Mouse (Mus musculus) gastrocnemius, postnatal 36 days (tissue): ENCODE results near the gene Tagln2. TPM values are rescaled to one million over a fixed set of nuclear protein-coding genes. Genes with fewer than 3 reads are reported as not detected.
A peak's percentile ranks its signal among the peaks of the same experiment; 100 is the strongest.

Experiments
- DNase-seq, 2 experiments: peaks; one replicate each; pipeline ENCODE4 v3.0.0; 2022
- intact Hi-C: fragments of 180-260 bp; cut with DNase I; formaldehyde crosslinking; loops from one replicate; pipeline ENCODE4 v1.15.1; 2025
- total RNA-seq, 2 experiments: library from RNA; stranded (reverse); gene quantifications; 2 replicates each; pipeline ENCODE4 v1.2.3; 2021

Gene Tagln2
- total RNA-seq, 2 experiments from 2014 or later, result 20.4 to 23.5 TPM

DNA sequence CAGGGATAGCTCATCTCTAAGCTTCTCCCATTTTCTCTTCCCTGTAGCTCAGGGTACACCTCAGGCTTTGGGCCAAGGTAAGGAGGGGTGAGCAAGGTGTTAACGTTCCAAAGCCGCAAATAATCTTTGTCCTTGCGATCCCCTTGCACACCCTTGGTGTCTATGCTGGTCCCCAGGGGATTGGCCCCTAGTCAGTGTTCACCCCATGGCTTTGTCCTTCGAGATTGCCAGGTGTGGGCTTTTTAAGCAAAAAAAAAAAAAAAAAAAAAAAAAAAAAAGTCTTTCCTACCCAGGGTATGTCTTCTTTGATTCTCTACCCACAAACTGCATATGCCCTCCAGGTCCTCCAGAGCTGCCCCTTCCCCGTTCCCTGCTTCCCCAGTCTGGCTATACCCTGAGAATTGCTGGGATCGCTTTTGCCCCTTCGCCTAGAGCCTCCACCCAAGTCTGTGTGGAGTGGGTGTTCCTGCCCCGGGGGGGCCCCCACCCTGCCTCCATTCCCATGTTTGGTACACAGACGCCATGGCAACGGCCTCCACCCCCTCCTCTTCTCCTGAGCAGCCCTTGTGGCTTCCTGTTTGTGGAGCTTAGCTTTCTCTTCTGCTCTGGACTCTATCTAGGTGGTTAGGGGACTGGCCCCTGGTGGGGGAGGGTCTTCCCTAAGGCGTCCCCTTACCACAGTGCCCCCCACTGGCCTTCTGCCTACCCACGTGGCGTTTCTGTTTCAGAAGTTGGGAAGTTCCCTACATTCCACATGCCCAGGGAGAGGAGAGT, 1.7 kb downstream of the Tagln2 start:
- peak; percentile 63 to 69 for DNase-seq
- intact Hi-C loops, result no loop called here

DNA sequence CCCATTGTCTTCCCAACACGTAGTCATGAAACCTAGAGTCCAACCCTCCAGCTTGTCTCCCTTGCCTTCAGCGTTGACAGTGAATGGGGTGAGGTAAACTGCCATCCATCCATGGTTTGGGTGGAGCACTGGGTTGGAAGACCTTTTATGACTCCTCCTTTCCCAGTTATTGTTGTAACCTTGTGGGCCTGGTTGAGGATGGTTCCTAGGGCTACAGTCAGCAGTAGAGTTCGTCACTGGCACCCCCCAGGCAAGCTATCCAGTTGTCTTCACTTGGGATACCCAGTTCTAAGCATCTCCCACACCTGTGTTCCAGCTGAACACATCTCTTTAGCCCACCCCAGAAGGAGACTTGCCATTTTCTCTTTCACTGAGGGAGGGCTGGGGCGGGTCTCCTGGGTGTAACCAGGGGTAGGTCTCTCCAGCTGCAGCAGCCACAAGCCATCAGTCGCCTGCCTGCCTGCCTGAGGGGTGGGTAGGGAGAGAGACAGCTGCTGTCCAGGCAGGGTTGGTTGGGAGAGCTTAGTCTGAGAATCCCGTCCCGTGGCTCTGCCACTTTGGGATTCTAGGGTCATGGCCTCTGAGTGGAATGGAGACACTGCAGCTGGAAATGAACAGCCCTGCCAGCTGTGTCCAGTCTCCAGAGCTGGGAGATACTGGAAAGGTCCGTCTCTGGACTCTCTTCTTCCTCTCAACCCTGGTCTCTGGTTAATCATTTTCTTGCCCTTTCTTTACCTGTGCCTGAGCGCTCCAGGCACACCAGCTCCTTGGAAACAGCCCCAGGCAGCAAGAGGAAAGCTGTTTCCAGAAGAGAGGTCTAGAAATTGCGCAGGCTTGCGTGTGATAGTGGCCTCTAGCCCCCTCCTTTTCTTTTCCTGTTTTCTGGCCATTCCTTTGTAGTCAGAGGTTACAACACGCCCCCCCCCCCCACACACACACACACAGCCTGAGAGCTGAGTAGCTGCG, 2.6 kb downstream of the Tagln2 start:
- intact Hi-C loops, result no loop called here
- DNase-seq, result no peak

DNA sequence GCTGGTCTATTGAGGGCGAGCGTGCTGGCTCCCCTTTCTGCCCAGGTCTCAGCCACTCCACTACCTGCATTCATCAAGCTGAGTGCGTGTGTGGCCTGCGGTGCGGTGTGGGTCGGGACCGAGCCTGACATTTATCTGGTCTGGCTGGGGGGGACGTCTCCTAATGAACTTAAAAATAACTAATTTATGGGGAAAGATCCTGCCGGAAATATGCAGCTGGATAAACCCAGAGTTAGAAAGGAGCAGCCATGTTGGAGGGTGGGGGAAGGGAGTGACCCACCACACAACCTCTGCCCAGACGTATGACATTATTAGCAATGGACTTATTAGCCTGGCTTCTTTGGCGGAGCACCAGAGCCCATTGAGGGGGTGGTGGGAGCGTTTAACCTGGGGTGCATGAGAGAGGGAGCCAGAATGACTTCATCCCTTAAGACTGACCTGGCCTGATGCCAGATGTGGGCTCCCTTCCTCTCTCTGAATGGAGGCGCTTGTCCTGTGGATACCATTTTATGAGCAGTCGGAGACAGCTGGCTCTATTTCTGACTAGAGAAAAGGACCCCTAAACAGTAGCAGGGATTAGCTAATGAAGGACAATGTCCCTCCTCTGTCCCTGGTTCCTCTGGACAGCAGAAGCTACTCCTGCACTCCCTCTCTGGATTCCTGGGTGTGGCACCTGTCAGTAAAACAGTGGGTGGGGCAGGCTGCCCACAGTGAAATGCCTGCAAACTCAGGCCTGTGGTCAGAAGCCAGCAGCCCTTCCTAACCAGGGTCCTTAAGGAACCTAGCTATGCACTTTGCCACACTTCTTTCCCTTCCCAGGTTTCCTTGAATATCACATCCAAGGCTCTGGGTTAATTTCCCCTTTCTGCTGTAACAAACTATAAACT, 3.5 kb downstream of the Tagln2 start:
- DNase-seq, result no peak
- intact Hi-C loops, result no loop called here

DNA sequence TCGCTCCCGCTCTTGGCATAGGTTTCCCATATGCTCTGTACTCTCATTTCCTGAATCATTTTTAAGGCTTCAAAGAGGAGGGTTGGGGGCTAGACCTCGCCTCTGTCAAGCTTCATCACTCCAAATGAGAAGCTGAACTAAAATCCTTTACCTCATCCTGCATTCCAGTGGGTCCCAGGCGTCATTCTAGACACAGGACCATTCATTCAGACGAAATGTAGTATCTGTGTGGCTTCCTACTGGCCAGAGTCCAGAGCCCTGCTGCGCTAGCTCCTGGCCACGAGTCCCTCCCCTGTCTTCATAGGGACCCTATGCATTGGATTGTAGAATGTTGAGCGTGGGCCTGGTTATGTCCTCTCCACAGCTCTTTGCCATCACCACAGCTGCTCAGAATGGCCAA, 4.9 kb downstream of the Tagln2 start:
- DNase-seq, result no peak
- intact Hi-C loops, result no loop called here

DNA sequence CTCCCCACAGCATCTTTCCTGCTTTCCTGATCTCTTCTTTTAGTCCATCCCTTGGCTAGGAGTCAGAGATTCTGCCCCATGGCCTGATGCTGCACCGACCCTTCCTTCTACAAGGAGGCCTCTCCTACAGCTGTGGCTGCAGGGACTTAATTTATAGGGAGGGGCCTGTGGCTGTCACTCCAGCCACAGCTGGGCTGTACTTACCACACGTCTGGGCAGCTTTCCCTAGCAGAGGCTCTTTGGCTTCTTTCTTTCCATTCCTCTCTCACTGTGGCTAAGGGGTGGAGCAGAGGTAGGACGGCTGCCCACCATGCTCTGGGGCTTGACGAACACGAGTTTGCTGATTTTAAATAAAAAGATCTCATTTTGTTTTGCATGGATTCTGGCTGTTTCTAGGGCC, 7.2 kb downstream of the Tagln2 start:
- intact Hi-C loops, result no loop called here
- DNase-seq, result no peak

DNA sequence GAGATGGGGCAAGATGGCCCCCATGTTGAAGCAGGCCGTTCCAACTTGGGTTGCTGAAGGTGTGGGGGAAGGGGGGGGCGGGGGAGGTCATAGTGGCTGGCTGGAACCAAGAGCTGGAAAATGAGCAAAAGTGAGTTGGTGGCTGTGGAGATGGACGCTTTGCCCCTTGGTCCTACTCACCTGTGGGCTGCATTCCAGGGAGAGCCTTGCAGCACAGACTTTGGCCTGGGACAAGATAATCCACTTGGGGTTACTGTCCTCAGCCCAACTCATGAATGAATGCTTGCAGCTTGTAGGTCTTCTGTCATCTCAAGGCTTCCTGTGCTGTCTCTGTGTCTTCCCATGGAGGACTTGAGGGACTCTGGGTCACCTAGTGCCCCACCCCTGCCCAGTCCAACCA, 7.9 kb downstream of the Tagln2 start:
- intact Hi-C loops, result no loop called here
- no peak for DNase-seq

DNA sequence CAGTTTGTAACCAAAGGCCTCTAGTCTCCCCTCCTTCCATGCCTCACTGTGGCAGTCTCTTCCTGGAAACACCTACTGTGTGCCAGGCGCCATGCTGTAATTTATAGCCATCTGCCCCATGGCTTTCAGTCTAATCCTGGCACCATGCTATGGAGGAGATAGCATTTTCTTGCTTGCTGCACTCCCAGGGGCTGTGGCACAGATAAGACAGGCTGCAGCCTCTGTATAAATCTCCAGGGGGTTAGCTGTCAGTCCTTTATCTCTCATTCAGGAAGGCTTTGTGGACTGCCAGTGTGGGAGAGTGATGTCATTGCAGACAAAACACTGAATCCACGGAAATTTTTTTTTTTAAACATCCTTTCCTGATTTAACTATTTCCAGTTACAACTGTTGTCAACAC, 8.3 kb downstream of the Tagln2 start:
- DNase-seq, result no peak
- intact Hi-C loops, result no loop called here

DNA sequence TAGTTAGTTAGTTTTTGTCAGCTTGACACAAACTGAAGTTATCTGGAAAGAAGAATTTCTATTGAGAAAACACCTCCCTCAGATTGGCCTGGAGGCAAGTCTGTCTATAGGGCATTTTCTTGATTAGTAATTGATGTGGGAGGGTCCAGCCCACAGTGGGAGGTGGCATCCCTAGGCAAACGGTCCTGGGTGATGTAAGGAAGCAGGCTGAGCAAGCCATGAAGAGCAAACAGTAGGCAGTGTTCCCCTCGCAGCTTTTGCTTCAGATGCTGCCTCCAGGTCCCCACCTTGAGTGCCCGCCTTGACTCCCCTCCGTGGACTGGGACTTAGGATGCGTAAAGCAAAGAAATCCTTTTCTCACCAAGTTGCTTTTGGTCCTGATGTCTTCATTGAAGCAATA, 9.4 kb downstream of the Tagln2 start:
- no peak for DNase-seq
- intact Hi-C loops, result no loop called here

DNA sequence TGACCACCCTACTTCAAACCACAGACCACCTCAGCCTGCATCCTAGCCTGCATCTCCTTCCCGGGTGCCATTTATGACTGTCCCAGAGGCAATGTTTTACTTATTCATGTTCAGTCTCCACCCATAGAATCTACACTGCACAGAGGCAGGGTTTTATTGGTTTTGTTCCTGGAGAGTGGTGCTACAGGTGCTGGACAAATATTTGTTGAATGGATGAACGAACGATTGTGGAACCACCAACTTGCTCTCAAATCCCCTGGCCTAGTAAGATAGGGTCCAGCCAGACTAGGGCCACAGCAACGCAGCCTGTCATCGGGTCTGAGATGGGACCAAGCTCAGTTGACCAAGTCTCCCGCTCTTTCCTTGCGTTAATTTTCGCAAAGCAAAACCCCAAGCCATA, 10.1 kb downstream of the Tagln2 start:
- DNase-seq, result no peak
- intact Hi-C loops, result no loop called here

DNA sequence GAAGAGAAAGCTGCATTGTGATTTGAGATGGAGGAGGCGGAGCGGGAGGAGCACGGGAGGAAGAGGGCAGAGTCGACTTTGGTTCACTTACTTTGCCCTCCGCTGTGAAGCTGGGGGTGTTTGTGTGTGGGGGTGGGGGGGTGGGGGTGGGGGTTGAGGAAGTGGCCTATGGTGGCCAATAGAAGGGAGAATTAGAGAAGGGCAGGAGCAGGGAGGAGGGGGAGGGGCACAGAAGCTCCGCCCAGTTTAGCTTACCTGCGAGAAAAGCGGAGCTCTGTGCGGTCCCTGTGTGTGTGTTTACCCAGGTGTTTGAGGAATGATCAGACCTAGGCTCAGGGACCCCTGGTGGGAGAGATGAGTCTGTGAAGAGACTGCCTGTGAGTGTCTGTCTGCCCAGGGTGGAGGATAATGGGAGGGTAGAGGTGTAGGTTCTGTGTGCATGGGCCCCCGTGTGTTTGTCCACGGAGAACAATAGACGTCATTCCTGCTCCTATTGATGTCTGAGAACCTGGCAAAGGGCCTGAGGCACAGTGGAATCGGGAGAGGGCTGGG, 10.7 kb downstream of the Tagln2 start:
- intact Hi-C loops, result no loop called here

DNA sequence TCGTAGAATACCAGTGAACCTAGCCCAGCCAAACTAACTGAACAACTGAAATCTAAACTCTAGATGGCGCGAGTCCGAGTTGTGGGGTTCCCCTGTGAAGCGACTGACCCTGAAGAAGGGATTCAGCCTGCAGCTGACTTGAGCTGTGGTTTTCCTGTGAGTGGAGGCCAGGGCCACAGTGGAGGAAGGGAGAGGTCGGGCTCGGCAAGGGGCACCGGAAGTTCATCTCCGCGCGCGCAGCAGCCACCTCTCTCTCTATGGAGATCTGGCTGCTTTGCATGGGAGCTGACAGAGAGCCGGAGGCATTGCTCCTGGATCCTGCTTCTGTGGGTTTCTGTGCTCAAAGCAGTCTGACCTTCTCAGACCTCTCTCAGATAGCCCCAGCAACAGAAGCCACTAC, 13.1 kb downstream of the Tagln2 start:
- peak; percentile 40 to 41 for DNase-seq
- intact Hi-C loops, result no loop called here

More for the DNA sequence above, 10.7 kb downstream of the Tagln2 start:
- DNase-seq, result no peak

DNA sequence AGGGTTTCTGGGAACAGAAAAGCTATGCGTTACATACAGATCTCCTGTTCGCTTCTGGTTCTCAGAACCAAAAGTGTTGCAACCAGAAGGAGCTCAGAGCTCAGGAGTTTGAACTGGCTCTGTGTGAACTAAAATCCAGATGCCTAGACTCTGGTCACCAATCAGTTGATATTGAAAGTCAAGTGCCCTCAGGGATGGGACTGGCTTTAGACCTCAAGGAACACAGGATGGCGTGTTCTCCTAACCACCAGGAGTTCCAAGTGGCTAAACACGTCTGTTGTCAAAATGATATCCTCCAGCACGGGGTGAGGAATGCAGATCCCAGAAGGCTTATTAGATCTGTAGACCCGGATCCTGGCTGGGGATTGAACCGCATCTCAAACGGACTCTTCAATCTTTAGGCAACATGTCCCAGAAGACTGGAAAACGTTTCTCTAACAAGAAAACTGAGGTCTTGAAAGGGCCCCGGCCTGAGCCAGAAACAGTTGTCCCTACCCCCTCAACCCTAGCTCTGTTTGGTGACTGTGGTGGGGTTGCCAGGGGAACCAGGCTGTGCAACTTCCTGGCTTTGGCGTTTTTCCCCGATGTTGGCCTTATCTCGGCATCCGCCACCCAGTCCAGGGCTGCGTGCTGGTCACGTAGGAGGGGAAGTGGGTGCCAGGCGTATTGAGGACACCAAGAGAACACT, 13.8 kb downstream of the Tagln2 start:
- intact Hi-C loops, result no loop called here
- DNase-seq, result peak; percentile 38 to 49

DNA sequence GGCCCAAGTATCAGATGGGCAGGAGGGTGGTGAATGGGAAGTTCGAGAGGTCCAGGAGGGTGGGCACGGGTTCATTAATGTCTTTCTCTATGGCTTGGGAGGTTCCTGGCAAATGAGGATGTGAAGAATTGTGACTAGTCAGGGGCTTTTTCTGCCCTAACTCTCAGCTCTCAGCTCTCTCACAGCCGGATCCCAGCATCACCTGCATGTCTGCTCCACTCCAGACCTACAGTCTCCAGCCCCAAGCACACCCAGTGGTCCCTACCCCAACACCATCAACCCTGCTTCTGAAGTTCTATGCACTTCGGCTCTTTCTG, 14.3 kb downstream of the Tagln2 start:
- DNase-seq, result no peak
- intact Hi-C loops, result no loop called here

DNA sequence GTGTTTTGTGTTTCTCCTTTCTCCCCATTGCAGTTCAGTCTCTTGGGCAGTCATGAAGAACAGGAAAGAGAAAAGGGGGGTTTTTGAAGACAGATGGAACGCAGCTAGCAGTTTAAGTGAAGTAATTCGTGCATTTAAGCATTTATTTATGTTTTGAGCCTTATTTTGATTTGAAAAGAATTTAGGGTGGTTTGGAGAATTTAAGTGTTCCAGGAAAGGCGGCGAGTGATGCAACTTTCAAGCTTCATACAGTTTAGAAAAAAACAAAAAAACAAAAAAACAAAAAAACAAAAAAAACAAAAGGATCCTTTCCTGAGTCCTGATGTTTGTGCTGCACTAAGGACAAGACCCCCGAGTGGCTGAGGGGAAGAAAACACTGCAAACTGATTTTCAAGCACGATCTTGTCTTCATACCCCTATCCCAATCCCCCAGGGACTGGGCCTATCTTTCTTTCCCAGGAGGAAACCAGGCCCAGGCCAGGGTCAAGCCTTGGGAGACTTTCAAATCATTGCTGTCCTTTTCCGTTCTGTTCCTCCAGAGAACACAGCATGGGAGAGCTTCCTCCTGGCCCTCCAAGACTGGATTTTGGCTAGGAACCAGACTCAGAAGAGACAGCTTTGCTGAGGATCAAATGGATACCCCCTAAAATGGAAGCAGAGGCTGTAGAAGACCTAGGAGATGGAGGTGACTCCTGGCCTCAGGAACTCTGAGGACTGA, 14.9 kb downstream of the Tagln2 start:
- no peak for DNase-seq
- intact Hi-C loops, result no loop called here

DNA sequence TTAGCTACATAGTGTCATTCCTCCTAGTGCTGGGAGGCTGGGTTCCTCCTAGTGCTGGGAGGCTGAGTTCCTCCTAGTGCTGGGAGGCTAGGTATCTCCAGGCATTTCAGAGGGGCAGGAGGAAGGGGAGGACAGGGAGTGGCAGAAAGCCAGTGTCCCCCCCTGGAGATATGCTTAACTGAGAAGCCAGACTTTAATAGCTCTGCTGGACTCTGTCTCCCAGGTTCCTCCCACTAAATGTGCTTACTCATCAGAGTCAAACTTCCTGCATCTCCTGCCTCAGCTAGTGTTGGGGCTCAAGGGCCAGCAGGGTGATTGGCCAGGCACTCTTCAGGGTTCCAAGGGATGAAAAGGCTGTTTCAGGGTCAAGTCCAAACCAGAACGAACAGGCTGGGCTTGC, 15.5 kb downstream of the Tagln2 start:
- DNase-seq, result no peak
- intact Hi-C loops, result no loop called here

DNA sequence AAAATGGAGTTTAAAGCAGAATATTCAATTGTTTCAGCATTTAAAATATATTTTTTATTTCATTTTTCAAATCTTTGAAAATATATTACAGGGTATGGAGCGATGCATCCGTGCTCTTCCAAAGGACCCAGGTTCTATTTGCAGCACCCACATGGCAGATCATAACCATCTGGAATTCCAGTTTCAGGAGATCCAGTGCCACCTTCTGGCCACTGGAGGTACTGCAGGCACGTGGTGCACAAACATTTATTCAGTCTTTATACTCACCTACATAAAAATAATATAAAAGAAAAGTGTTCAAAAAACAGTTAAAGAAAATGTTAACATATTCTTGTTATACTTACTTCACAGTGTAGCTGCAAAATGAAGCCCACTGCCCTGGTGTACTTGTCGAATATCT, 18.2 kb downstream of the Tagln2 start:
- DNase-seq, result no peak
- intact Hi-C loops, result no loop called here

DNA sequence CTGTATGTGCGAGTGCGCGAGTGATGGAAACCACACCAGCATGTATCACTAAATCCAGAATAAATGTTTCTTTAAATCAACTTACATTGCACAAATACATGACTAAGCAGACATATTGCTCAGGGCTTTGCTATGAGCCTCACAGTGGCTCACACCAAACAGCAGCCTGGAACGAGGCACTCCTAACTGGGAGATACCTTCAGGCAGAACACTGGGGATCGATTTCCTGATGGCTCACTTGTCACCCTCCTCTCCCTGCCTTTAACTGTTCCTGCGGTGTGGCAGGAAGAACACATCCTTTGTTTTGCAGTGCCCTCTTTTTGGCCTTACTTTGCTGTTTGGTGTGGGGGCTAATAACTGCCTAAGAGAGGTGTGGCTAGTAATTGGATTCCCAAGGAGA, 19.8 kb downstream of the Tagln2 start:
- DNase-seq, result no peak
- intact Hi-C loops, result no loop called here

DNA sequence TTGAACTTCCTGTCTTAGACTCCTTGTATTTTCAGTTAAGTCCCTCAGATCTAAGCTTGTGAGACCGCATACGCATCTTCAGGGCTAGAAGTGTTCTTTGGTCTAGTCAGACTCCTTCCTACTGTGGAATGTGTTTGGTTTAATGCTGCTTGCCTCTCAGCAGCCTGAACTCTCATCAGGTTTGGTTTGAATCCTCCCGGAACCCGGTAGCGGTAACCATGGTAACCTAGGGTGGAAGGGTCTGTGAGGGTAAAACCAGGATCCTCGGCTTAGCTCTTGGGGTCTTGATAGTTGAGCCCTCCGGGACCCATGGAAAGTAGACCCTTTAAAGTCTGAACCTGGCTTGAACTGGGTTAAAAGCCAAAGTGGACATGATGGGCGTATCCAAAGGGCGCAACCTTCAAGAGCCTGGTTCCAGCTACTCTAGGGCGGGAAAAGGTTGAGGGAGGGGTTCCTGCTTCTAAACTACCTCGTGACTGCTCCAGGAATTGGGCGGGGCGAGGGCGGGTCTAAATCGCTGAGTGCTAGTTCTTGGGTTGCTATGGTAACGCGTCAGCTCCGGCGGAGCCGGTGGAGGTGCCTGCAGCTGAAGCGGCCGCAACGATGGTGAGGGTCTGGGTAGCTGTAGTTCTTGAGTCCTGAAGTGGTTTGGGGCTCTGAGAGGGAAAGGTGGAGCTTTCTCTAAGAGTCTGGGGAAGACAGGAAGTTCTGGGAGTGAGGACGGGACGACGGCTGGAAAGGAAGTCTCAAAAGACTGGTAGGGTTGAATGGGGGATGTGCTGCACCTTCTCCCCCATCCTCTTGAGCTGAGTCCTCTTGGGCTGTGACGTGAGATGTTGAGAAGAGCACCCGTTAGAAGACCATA, 21.0 kb downstream of the Tagln2 start, which contains the start of gene Cfap45:
Cfap45 (plus strand) TSS at position 226 of the 865 bp plus-strand sequence.
- DNase-seq, result peak; percentile 61 to 65
- intact Hi-C loops, result no loop called here
